Mouse (Mus musculus) left cerebral cortex, postnatal 4 days (tissue): ENCODE data around the gene Fig4. TPM values are rescaled to one million over a fixed set of nuclear protein-coding genes. Genes with fewer than 3 reads are reported as not detected.

Experiments
- DNase-seq: peaks from one replicate; pipeline ENCODE4 v3.0.0-alpha.2; 2022
- intact Hi-C: fragments of 180-260 bp; cut with DNase I; formaldehyde crosslinking; loops from one replicate; pipeline ENCODE4 v1.15.1; 2025
- total RNA-seq, 2 experiments: library from RNA; stranded (reverse); gene quantifications; 2 replicates each; pipeline ENCODE4 v1.2.3; 2021

Gene Fig4
- total RNA-seq, 2 experiments from 2014 or later: 31.3 to 34.0 TPM

GRCm38 (mm10) chr10:41271860-41272259 lies 31.2 kb downstream of the Fig4 start:
- peak; percentile 51 for DNase-seq
- intact Hi-C loops: no loop called here

DNA sequence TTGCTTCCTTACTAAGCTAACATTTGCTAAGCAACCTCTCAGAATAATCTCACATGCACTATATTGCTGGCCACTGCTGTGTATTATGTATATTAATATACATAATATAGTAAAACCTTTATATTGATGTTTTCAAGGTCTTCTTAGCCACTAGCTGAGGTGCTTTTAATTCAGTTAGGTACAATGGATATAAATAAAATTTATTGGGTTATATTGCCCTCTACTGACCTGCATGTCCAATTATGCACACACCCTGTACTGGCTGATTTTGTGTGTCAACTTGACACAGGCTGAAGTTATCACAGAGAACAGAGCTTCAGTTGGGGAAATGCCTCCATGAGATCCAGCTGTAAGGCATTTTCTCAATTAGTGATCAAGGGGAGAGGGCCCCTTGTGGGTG lies 41.2 kb downstream of the Fig4 start:
- intact Hi-C loops: no loop called here
- DNase-seq: no peak

GRCm38 (mm10) chr10:41261218-41261617 lies 41.8 kb downstream of the Fig4 start:
- intact Hi-C loops: no loop called here
- no peak for DNase-seq

- no peak for DNase-seq
- intact Hi-C loops: no loop called here
Observed at GRCm38 (mm10) chr10:41260243-41261006, 42.6 kb downstream of the Fig4 start.

GRCm38 (mm10) chr10:41250749-41251065 lies 52.4 kb downstream of the Fig4 start:
- intact Hi-C loops: no loop called here
- no peak for DNase-seq

GRCm38 (mm10) chr10:41250045-41250748 lies 52.9 kb downstream of the Fig4 start:
- no peak for DNase-seq
- intact Hi-C loops: no loop called here

GRCm38 (mm10) chr10:41249006-41249659 lies 53.9 kb downstream of the Fig4 start:
- no peak for DNase-seq
- intact Hi-C loops: no loop called here

- intact Hi-C loops: no loop called here
- no peak for DNase-seq
Observed at GRCm38 (mm10) chr10:41247800-41248473, 55.1 kb downstream of the Fig4 start.

DNA sequence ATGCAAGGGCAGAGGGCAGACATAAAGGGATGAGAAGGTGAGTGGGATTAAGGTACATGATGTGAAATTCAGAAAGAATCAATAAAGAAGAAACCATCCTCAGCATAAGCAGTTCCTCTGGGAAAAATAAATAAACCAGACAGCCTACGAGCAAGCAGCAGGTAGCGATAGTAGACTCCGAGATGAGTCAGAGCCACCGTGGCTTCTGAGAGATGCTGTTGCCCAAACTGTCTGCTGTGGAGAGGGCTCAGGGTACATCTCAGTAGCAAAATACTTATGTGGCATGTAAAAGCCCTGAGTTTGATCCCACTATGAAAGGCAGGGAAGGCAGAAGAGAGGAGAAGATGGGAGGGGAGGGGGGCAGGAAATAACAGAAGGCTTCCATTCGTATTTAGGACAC lies 56.9 kb downstream of the Fig4 start:
- DNase-seq: no peak
- intact Hi-C loops: no loop called here

- intact Hi-C loops: no loop called here
- DNase-seq: no peak
Observed at GRCm38 (mm10) chr10:41245477-41245876, 57.6 kb downstream of the Fig4 start.

- intact Hi-C loops: no loop called here
- DNase-seq: no peak
Observed at GRCm38 (mm10) chr10:41245028-41245427, 58.0 kb downstream of the Fig4 start.

- DNase-seq: no peak
- intact Hi-C loops: no loop called here
Observed at GRCm38 (mm10) chr10:41243930-41244329, 59.1 kb downstream of the Fig4 start.

GRCm38 (mm10) chr10:41241558-41242242 lies 61.4 kb downstream of the Fig4 start:
- intact Hi-C loops: no loop called here

GRCm38 (mm10) chr10:41241080-41241479 lies 62.0 kb downstream of the Fig4 start:
- no peak for DNase-seq
- intact Hi-C loops: no loop called here

More at GRCm38 (mm10) chr10:41241558-41242242, 61.4 kb downstream of the Fig4 start:
- no peak for DNase-seq

DNA sequence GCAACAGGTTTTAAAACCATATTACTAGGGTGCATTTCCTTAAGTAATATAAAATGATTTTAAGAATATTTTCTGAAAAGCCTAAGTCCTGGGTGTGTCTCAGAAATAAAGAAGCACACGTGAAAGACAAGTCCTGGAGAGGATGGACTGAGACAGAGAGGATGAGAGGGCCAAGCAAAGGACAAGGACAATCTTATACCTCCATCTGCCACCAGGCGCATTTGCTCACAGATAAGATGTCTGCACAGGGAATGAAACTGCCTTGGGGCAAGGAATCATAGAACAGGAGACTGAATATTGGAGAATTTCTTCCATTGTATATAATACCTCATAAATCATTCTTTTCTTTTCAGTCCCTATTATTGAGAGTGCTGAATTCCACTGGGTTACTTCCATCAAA lies 67.0 kb downstream of the Fig4 start:
- DNase-seq: no peak
- intact Hi-C loops: no loop called here

DNA sequence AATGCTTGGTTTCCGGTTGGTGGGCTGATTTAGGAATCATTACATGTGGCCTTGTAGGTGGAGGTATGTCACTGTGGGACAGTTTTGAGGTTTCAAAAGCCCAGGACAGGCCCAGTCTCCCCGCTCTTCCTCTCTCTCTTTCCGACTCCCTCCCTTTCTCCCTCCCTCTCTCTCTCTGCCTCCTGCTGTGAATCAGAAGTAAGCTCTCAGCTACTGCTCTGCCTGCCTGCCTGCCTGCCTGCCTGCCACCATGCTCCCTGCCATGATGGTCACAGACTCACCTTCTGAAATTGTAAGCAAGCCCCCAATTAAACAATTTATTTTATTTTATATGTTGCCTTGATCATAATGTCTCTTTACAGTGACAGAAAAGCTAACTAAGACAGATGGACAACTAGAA lies 67.5 kb downstream of the Fig4 start:
- intact Hi-C loops: no loop called here

GRCm38 (mm10) chr10:41235159-41235558 lies 67.9 kb downstream of the Fig4 start:
- no peak for DNase-seq
- intact Hi-C loops: no loop called here

More for the DNA sequence above, 67.5 kb downstream of the Fig4 start:
- no peak for DNase-seq

DNA sequence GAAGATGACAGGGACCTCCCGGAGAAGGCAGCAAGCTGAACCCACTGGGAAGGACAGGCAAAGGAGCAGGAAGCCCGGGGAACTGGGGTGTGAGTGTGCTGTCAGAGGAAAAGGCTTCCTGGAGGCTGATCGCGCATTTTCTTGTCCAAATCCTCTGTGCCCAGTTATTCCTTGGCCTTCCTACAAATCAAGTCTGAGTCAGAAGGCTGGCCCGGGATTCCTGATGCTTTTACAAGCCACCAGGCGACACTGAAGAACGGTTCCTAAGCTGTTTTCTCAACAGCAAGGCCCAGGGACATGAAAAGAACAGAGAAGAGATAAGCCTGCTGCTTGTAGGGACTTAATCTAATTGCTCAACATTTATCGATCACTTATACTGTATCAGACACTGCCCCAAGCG lies 68.5 kb downstream of the Fig4 start:
- intact Hi-C loops: no loop called here
- no peak for DNase-seq

DNA sequence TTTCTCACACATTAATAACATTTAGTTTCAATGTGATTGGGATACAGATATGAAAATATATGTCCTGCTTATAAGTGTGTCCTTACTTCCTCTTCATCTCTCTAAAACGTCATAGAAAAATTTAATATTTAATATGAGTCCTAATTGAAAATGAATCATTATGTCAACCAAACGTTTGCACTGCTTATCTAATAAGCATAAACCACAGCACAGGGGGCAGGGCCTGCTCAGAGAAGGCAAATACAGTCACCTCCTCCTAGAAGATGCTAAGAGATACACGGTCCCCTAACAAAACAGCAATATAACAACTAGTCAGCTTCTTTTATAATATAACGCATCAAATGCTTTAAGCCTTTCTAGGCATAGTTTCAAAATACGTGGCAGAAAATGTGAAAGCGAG lies 69.9 kb downstream of the Fig4 start:
- DNase-seq: no peak
- intact Hi-C loops: no loop called here

GRCm38 (mm10) chr10:41231163-41231835 lies 71.8 kb downstream of the Fig4 start:
- no peak for DNase-seq
- intact Hi-C loops: no loop called here
